Mouse (Mus musculus) lung, postnatal 10 days (tissue): Measurements from ENCODE around the gene Xkr7.
A peak's percentile ranks its signal among the peaks of the same experiment; 100 is the strongest.

Source experiments
- DNase-seq: peaks from one replicate; pipeline ENCODE4 v3.0.0; 2021

Xkr7 gene

GRCm38 (mm10) chr2:153031126-153032082, at the start of gene Xkr7:
Gene Xkr7, plus strand, starts transcription at chr2:153031852.
- no peak for DNase-seq

GRCm38 (mm10) chr2:152985582-152985981, 46.1 kb upstream of the Xkr7 start:
- DNase-seq: no peak

- no peak for DNase-seq
Observed at GRCm38 (mm10) chr2:152991529-152991928, 40.1 kb upstream of the Xkr7 start.

DNA sequence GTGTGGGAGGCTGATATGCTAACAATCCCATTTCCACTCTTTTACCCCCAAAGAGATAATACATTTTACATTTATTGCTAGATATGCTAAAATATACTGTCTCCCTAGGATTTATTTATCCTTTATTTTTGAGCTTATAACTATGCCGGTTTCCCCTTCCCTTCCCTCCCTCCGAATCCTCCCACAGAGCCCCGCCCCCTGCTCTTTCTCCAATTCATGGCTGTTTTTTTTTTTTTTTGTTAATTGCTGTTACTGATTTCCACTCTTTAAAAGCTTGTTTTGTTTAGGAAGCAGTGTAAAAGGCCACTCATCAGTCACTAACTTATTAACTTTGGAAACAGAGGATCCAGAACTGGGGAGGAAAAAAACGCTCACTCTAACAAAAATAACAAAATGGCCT, 34.6 kb upstream of the Xkr7 start:
- DNase-seq: no peak

GRCm38 (mm10) chr2:153002492-153003248, 29.0 kb upstream of the Xkr7 start:
- no peak for DNase-seq

GRCm38 (mm10) chr2:153003681-153004338, 27.8 kb upstream of the Xkr7 start:
- no peak for DNase-seq

GRCm38 (mm10) chr2:153005981-153006380, 25.7 kb upstream of the Xkr7 start:
- no peak for DNase-seq

- no peak for DNase-seq
Observed at GRCm38 (mm10) chr2:153009192-153009973, 22.3 kb upstream of the Xkr7 start.

GRCm38 (mm10) chr2:153013724-153014515, 17.7 kb upstream of the Xkr7 start:
- DNase-seq: no peak

- peak; percentile 95 for DNase-seq
Observed at GRCm38 (mm10) chr2:153014758-153015593, 16.7 kb upstream of the Xkr7 start, which contains the start of gene Pdrg1. Gene Pdrg1, minus strand, starts transcription at chr2:153015427.

- peak; percentile 24 for DNase-seq
Observed at GRCm38 (mm10) chr2:153015804-153016203, 15.8 kb upstream of the Xkr7 start.

- no peak for DNase-seq
Observed at GRCm38 (mm10) chr2:153016786-153017185, 14.9 kb upstream of the Xkr7 start.

GRCm38 (mm10) chr2:153019355-153019754, 12.3 kb upstream of the Xkr7 start:
- DNase-seq: no peak

- no peak for DNase-seq
Observed at GRCm38 (mm10) chr2:153021163-153021562, 10.5 kb upstream of the Xkr7 start.

- DNase-seq: no peak
Observed at GRCm38 (mm10) chr2:153022855-153023254, 8.8 kb upstream of the Xkr7 start.

- DNase-seq: no peak
Observed at GRCm38 (mm10) chr2:153026052-153026451, 5.6 kb upstream of the Xkr7 start.

DNA sequence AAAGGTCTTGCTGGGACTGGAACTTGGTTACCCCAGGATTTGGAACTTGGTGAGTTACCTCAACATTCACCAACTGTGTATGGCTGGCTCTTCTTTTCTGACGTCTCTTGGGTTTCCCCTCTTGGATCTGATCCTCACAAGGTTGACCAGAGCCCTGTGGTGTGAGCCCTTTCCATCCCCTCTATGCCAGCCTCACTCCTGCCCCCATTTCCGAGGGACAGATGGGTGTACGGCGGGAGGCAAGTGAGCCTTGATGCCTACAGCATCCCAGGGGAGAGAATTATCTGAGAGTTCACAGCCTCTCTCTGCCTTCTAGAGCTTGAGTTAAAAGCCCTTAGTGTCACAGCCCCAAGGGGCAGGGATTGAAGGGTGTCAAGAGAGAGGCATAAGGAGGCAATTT, 4.2 kb upstream of the Xkr7 start:
- DNase-seq: no peak

DNA sequence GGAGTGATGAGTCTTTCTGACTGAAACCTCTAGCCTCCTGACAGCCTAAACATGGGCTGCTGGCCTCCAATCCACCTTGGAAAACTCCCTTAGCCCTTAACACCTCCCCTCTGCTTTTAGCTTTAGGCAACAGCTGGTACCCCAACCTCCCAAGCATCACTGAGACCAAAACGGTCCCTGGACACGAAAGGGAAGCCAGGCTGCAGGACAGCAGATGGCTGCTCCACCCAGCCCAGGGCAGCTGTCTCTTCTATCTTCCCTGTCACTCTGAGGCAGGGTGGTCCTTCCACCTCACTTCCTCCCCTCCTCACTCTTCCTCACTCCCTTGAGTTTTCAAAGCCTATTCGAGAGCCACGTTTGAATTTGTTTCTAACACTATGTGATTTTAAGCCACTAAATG, 1.2 kb upstream of the Xkr7 start:
- no peak for DNase-seq

DNA sequence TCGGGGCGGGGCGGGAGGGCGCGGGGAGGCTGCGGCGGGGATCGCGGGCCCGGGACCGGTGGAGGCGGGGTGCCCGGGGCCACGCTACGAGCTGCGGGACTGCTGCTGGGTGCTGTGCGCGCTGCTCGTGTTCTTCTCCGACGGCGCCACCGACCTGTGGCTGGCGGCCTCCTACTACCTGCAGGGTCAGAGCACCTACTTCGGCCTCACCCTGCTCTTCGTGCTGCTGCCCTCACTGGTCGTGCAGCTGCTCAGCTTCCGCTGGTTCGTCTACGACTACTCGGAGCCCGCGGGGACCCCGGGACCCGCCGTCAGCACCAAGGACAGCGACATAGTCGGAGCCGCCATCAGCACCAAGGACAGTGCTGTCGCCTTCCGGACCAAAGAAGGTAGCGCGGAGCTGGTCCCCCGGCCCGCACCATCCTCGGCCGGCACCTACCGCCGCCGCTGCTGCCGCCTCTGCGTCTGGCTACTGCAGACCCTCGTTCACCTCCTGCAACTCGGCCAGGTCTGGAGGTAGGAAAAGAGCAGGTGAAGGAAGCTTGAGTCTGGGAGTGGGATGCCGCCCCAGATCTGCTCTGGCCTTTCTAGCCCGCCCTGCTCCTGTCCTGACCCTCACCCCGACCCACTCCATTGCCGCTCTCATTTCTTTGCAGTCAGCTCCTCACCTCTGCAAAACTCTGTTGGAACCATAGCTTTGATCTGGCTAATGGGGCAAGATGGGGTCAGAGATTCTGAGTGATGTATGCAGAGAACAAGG, 611 bp downstream of the Xkr7 start:
- peak; percentile 89 for DNase-seq

GRCm38 (mm10) chr2:153032973-153033372, 1.3 kb downstream of the Xkr7 start:
- no peak for DNase-seq
